Mouse (Mus musculus): ENCODE data around the gene Gp1ba. TPM values are rescaled to one million over a fixed set of nuclear protein-coding genes. Genes with fewer than 3 reads are reported as not detected.

Gp1ba gene
- polyA plus RNA-seq, 1 experiment, result not detected

DNA sequence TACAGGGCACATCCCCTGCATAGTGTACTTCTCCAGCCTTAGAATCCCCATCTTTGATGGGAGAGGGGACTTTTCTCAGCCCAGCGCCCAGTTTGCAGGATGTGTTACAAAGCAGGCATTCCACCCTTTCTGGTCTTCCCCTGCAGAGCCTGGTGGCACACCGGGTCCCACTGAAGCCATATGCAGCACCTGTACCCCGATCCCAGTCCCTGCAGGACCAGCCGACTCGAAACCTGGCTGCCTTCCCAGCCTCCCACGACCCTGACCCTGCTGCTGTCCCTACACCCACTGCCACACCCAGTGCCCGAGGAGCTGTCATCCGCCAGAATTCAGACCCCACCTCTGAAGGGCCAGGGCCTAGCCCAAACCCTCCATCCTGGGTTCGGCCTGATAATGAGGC is 31.3 kb upstream of the Gp1ba start:
- TF ChIP-seq CTCF (IDR thresholded peaks at IDR 0.05; ENCODE audit: insufficient read depth, low read depth, low read length) (no peak), POLR2A (IDR thresholded peaks at IDR 0.05; ENCODE audit: insufficient read depth, low read depth, low read length) (no peak)
- 90% methylated on average over 9 of the region's 9 CpGs for WGBS
- H3K4me3 ChIP-seq (ENCODE audit: insufficient read depth, low read depth, low read length), result no peak overlapping the region
- H3K4me1 ChIP-seq (ENCODE audit: control insufficient read depth, insufficient read depth, low read length), result peaks cover 11% of the 10 kb centered on the region
- no peak overlapping the region for H3K27ac ChIP-seq (ENCODE audit: insufficient read depth, low read depth, low read length)

DNA sequence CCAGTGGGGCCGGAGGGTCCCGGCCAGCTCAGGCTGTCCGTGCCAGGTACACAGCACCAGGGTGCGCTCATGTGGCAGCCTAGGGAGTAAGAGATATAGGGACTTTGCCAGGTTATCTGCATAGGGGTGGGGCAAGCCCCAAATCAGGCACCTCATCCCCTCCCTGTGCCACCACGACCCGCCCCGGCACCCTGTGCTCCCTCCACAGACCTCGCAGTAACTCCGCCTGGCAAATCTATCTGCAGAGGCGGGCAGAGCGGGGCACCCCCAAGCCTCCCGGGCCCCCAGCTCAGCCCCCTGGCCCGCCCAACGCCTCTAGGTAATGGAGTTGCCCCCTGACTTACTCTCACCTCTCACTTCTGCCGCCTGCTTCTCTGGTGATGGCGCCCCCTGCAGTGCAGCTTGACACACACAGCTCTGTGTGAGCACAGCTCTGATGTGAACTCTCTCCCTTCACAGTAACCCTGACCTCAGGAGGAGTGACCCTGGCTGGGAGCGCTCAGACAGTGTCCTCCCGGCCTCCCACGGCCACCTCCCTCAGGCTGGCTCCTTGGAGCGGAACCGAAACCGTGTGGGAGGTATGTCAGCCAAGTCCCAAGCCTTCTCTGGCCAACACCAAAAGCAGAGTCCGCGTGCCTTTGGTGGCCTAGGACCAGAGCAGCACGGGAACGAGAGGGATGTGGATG is 30.4 kb upstream of the Gp1ba start:
- no peak overlapping the region for H3K27ac ChIP-seq (ENCODE audit: insufficient read depth, low read depth, low read length)
- no peak overlapping the region for H3K4me3 ChIP-seq (ENCODE audit: insufficient read depth, low read depth, low read length)
- no peak for TF ChIP-seq CTCF (IDR thresholded peaks at IDR 0.05; ENCODE audit: insufficient read depth, low read depth, low read length)
- no peak for TF ChIP-seq POLR2A (IDR thresholded peaks at IDR 0.05; ENCODE audit: insufficient read depth, low read depth, low read length)
- WGBS, result 87% methylated on average over 26 of the region's 26 CpGs
- peaks cover 11% of the 10 kb centered on the region for H3K4me1 ChIP-seq (ENCODE audit: control insufficient read depth, insufficient read depth, low read length)

DNA sequence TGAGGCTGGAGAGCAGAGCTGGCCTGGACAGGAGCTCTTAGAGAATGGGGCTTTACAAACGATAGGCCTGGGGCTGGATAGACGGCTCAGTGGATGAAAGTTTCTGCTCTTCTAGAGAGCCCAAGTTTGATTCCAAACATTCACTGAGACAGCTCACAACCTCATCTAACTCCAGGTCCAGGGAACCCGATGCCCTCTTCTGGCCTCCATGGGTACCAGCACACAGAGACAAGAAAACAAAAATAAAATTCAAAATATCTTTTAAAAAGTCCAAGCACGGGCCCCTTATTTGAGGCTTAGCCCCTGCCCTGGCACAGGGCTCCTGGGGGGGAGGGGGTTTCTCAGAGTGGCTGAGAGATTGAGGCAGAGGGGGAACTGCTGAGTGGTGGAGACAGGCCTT is 28.2 kb upstream of the Gp1ba start:
- Histone ChIP-seq H3K4me1 (ENCODE audit: control insufficient read depth, insufficient read depth, low read length) (peaks cover 17% of the 10 kb centered on the region), H3K27ac (ENCODE audit: insufficient read depth, low read depth, low read length) (no peak overlapping the region), H3K4me3 (ENCODE audit: insufficient read depth, low read depth, low read length) (no peak overlapping the region)
- TF ChIP-seq CTCF (IDR thresholded peaks at IDR 0.05; ENCODE audit: insufficient read depth, low read depth, low read length) (no peak), POLR2A (IDR thresholded peaks at IDR 0.05; ENCODE audit: insufficient read depth, low read depth, low read length) (no peak)
- WGBS, result 77% methylated on average over 4 of the region's 4 CpGs

DNA sequence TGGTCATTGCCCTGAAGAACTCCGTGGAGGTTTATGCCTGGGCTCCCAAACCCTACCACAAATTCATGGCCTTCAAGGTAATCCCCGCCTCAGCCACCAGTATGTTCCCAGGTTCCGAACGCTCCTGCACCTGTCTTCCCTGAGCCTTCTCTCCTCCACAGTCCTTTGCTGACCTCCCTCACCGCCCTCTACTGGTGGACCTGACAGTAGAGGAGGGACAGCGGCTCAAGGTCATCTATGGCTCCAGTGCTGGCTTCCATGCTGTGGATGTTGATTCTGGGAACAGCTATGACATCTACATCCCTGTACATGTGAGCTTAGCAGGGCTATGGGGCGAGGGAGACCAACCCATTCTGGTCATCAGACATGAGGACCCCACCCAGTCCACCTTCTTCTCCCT is 26.4 kb upstream of the Gp1ba start:
- H3K4me1 ChIP-seq (ENCODE audit: control insufficient read depth, insufficient read depth, low read length), result peaks cover 11% of the 10 kb centered on the region
- H3K27ac ChIP-seq (ENCODE audit: insufficient read depth, low read depth, low read length), result no peak overlapping the region
- H3K4me3 ChIP-seq (ENCODE audit: insufficient read depth, low read depth, low read length), result no peak overlapping the region
- WGBS, result 77% methylated on average over 7 of the region's 7 CpGs
- TF ChIP-seq CTCF (IDR thresholded peaks at IDR 0.05; ENCODE audit: insufficient read depth, low read depth, low read length) (no peak), POLR2A (IDR thresholded peaks at IDR 0.05; ENCODE audit: insufficient read depth, low read depth, low read length) (no peak)

DNA sequence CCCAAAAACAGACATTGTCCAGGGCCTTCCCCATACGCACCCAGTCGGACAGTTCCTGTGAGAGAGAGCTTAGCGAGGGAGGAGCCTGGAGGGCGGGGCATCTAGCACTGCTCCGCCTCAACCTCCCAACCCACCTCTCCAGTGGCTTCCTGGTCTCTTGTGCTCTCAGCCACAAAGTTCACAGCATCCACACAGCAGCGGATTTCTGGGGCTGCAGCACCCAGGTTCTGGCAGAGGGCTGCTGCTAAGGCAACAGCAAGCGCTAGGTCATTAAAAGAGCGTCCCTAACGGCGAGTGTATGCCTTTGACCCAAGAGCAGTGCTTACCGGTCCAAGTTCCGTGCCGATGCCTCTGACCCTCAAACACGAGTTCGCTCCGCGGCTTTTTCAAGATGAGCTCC is 23.8 kb upstream of the Gp1ba start:
- 13% methylated on average over 17 of the region's 17 CpGs for WGBS
- Histone ChIP-seq H3K4me1 (ENCODE audit: control insufficient read depth, insufficient read depth, low read length) (peaks cover 11% of the 10 kb centered on the region), H3K4me3 (ENCODE audit: insufficient read depth, low read depth, low read length) (peak overlapping the region; percentile 7; the same call in 1 of the 2 replicates), H3K27ac (ENCODE audit: insufficient read depth, low read depth, low read length) (no peak overlapping the region)
- TF ChIP-seq CTCF (IDR thresholded peaks at IDR 0.05; ENCODE audit: insufficient read depth, low read depth, low read length), result no peak
- TF ChIP-seq POLR2A (IDR thresholded peaks at IDR 0.05; ENCODE audit: insufficient read depth, low read depth, low read length), result no peak; the same call in 1 of the 2 replicates

DNA sequence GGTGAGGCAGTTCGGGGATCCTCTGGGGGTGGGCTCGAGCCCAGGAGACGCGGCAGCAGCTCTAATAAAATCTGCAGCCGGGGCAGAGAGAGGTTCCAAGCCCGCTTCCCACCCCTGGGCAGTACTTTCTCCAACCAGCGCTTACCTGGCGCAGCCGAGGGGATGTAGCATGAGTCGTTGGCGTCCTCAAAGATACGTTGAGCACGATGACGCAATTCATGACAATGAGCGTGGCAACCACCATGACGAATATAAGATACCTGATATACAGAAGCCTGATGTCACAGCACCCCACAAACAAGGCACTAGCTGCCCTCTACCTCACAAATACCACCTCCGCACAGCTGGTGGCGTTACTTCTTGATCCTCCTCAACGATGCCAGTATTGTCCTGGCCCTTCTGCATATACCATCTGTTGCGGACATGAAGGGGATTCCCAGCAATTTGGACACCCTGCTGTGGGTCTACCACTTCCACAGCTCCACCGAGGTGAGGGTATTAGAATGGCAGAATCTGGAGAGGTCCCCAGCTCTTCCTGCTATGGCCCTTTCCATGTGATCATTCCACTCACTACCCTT is 23.3 kb upstream of the Gp1ba start, which contains the start of gene 4930544D05Rik:
Gene 4930544D05Rik, plus strand, starts transcription at position 333 of the 578 bp plus-strand sequence.
- Histone ChIP-seq H3K27ac (ENCODE audit: insufficient read depth, low read depth, low read length) (no peak within 1 kb of the TSS), H3K4me1 (ENCODE audit: control insufficient read depth, insufficient read depth, low read length) (peaks cover 11% of the 10 kb centered on the region), H3K4me3 (ENCODE audit: insufficient read depth, low read depth, low read length) (peak within 1 kb of the TSS; percentile 7; the same call in 1 of the 2 replicates)
- TF ChIP-seq CTCF (IDR thresholded peaks at IDR 0.05; ENCODE audit: insufficient read depth, low read depth, low read length) (no peak), POLR2A (IDR thresholded peaks at IDR 0.05; ENCODE audit: insufficient read depth, low read depth, low read length) (no peak)
- 35% methylated on average over 21 of the region's 21 CpGs for WGBS

DNA sequence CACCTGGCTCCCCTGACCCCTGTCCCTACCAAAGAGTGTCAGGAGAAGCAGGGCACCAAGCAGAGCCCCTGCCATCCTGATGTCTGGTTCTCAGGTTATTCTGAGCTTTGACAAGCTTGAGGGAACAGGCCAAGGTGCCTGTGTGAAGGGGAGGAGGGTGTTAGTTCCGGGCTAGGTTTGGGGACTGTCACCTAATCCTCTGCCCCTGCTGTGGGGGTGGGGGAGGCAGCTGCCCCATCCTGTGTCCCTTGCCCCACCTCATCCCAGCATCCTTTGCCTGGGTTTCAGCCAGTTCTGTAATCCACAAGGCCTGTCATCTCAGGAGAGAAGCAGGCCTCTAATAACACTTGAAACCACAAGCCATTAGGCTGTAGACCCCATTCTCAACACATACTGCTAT is 19.8 kb upstream of the Gp1ba start, which contains the start of gene Chrne:
Gene Chrne, minus strand, starts transcription at position 116 of the 400 bp plus-strand sequence.
- WGBS, result 47% methylated on average over 1 of the region's 1 CpGs
- Histone ChIP-seq H3K4me1 (ENCODE audit: control insufficient read depth, insufficient read depth, low read length) (peaks cover 11% of the 10 kb centered on the region), H3K27ac (ENCODE audit: insufficient read depth, low read depth, low read length) (no peak within 1 kb of the TSS), H3K4me3 (ENCODE audit: insufficient read depth, low read depth, low read length) (no peak within 1 kb of the TSS)
- TF ChIP-seq POLR2A (IDR thresholded peaks at IDR 0.05; ENCODE audit: insufficient read depth, low read depth, low read length), result no peak
- no peak for TF ChIP-seq CTCF (IDR thresholded peaks at IDR 0.05; ENCODE audit: insufficient read depth, low read depth, low read length)

DNA sequence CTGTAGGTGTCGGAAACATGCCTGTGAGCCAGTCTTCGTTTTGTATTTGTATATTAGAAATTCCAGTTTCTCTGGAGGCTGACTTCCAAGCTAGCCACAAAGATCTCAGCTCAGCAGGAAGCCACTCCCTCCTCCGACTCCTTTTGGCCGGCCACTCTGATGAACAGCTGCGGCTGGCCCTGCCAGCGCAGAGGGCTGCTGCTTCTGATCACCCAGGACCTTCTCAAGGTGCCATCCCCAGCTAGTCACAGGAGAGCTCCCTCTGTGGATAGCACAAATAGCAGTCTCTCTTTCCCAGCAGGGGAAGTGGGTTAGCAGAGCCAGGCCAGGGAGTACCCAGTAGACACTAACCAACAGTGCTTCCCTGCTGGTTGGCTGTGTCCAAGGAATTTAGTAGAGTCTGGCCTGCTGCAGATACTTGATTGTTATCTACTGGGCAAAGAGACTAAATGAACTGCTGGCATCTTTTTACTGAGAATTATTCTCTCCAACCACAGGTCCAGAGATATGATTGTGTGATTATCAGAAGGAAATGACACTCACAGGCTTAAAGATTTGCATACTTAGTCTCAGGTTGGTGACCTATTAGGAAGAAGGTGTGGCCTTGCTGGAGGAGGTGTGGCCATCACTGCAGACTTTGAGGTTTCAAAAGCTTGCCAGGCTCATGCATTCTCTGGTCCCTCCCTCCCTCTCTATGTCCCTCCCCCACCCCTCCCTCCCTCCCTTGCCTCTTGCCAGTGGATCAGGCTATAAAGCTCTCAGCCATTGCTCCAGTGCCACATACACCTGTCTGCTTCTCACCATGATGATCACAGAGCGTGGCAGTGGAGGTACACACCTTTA is 16.7 kb upstream of the Gp1ba start:
- H3K27ac ChIP-seq (ENCODE audit: insufficient read depth, low read depth, low read length), result no peak overlapping the region
- TF ChIP-seq POLR2A (IDR thresholded peaks at IDR 0.05; ENCODE audit: insufficient read depth, low read depth, low read length), result no peak
- no peak for TF ChIP-seq CTCF (IDR thresholded peaks at IDR 0.05; ENCODE audit: insufficient read depth, low read depth, low read length)
- WGBS, result 50% methylated on average over 7 of the region's 7 CpGs
- no peak overlapping the region for H3K4me3 ChIP-seq (ENCODE audit: insufficient read depth, low read depth, low read length)
- H3K4me1 ChIP-seq (ENCODE audit: control insufficient read depth, insufficient read depth, low read length), result no peaks in the 10 kb centered on the region
